Mouse (Mus musculus) bone marrow, adult 2 months (tissue): ENCODE results near the gene P2rx4.

Experiments used
- CTCF ChIP-seq: fragments of 200-500 bp; IDR thresholded peaks from 2 replicates; pipeline ENCODE4 v1.5.1; 2011; ENCODE audit warnings: low read length, control low read depth; ENCODE audit not compliant: control insufficient read depth, insufficient read depth
- POLR2A ChIP-seq: fragments of 200-500 bp; IDR thresholded peaks from 2 replicates; pipeline ENCODE4 v1.6.1; 2011; ENCODE audit warnings: low read depth, mild to moderate bottlenecking, control low read depth, low read length, borderline replicate concordance; ENCODE audit not compliant: control insufficient read depth

GRCm38 (mm10) chr5:122702156-122702555 is 5.2 kb upstream of the P2rx4 start:
- TF ChIP-seq CTCF (no peak), POLR2A (no peak)
